In the genomic region with DNA sequence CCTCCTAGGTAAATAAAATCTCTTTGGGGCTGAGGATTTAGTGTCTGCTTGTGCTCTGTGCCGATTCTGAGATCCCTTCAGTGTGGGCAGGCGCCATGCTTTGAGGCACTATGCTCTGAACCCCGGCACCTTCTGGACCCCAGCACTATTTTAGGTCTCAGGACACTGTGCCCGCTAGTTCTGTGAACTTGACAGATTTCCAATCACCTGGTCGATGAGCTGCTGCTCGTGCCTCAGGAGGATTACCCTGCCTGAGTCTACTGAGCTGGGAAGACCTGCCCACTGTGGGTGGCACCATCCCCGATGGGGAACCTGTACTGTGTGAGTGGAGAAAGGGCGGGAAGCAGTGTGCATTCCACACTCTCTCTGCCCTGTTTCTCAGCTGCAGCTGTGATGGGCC, we compare ENCODE assay signal across 13 mouse cellular contexts. TPM values are rescaled to one million over a fixed set of nuclear protein-coding genes. Genes with fewer than 3 reads are reported as not detected.
DNase-seq lines count a peak whose midpoint lies in the region; ATAC-seq and TF ChIP-seq lines count a peak whose summit lies in the region.
"Had no signal": no experiment of that assay in that cellular context is flagged by ENCODE, and none has a peak within 500 bp of the region (broad histone marks: within the 10 kb centered on the region; RNA-seq: fewer than 3 reads in every experiment).

No protein-coding gene starts in this region.

- 81% methylated on average over 8 of the region's 8 CpGs for WGBS in kidney, embryonic 14.5 days
- WGBS in neural tube, embryonic 12.5 days: 84% methylated on average over 8 of the region's 8 CpGs
- WGBS in intestine, embryonic 16.5 days: 62% methylated on average over 8 of the region's 8 CpGs
- 65% methylated on average over 8 of the region's 8 CpGs for WGBS in stomach, postnatal 0 days

- no peak overlapping the region for H3K9ac ChIP-seq in kidney, embryonic 14.5 days (ENCODE audit: low read depth, low read length)
- H3K9ac ChIP-seq in neural tube, embryonic 12.5 days: 0 out of 2 replicates have a peak overlapping the region, but pooled peaks have one; percentile 33
- H3K9ac ChIP-seq in intestine, embryonic 16.5 days (ENCODE audit: low read depth, low read length): no peak overlapping the region
- H3K9ac ChIP-seq in stomach, postnatal 0 days (ENCODE audit: low read length): no peak overlapping the region

- DNase-seq in kidney, adult 8-10 months: no peak
- DNase-seq in neural tube, embryonic 10.5 days (ENCODE audit: extremely low spot score, low spot score): no peak
- peak; percentile 45 for DNase-seq in stomach, postnatal 0 days (ENCODE audit: low spot score)
- DNase-seq in frontal cortex, adult 2 months (ENCODE audit: extremely low spot score in 1 of 2, low spot score in 1 of 2): no peak
- DNase-seq in layer of hippocampus, adult 9-10 months (ENCODE audit: low spot score): no peak
- DNase-seq: adrenal gland, postnatal 14 days; kidney, postnatal 25 days; lung, adult 2 months; retina, postnatal 1 day had no signal

- peaks cover 4% of the 10 kb centered on the region; the same call in 1 of the 2 replicates for H3K36me3 ChIP-seq in kidney, embryonic 14.5 days (ENCODE audit: control insufficient read depth, insufficient read depth, low read length)
- no peaks in the 10 kb centered on the region for H3K36me3 ChIP-seq in neural tube, embryonic 12.5 days
- H3K36me3 ChIP-seq in intestine, embryonic 16.5 days (ENCODE audit: control insufficient read depth, insufficient read depth, low read length): no peaks in the 10 kb centered on the region
- H3K36me3 ChIP-seq in stomach, postnatal 0 days (ENCODE audit: control insufficient read depth, insufficient read depth, low read length): no peaks in the 10 kb centered on the region; the same call in 1 of the 2 replicates

- TF ChIP-seq CTCF in stomach, postnatal 0 days (IDR thresholded peaks at IDR 0.05; ENCODE audit: low read depth): no peak

- ATAC-seq in kidney, embryonic 14.5 days (ENCODE audit: low FRiP score, low TSS enrichment): no peak
- no peak for ATAC-seq in neural tube, embryonic 12.5 days (ENCODE audit: low FRiP score, low read depth)
- ATAC-seq in intestine, embryonic 16.5 days: no peak
- no peak for ATAC-seq in stomach, postnatal 0 days (ENCODE audit: low FRiP score, low TSS enrichment)

- H3K4me2 ChIP-seq in kidney, embryonic 14.5 days (replicated peaks; ENCODE audit: low read depth, low read length): no peak overlapping the region
- H3K4me2 ChIP-seq in neural tube, embryonic 12.5 days (replicated peaks): no peak overlapping the region
- no peak overlapping the region for H3K4me2 ChIP-seq in intestine, embryonic 16.5 days (ENCODE audit: low read depth, low read length)
- no peak overlapping the region for H3K4me2 ChIP-seq in stomach, postnatal 0 days (replicated peaks; ENCODE audit: low read depth)

- H3K4me1 ChIP-seq in kidney, embryonic 14.5 days (ENCODE audit: control insufficient read depth, insufficient read depth, low read length): peaks cover 12% of the 10 kb centered on the region
- peaks cover 17% of the 10 kb centered on the region for H3K4me1 ChIP-seq in neural tube, embryonic 12.5 days
- H3K4me1 ChIP-seq in intestine, embryonic 16.5 days (ENCODE audit: control insufficient read depth, insufficient read depth, low read length): peaks cover 31% of the 10 kb centered on the region
- H3K4me1 ChIP-seq in stomach, postnatal 0 days (replicated peaks; ENCODE audit: control insufficient read depth, insufficient read depth): peaks cover 7% of the 10 kb centered on the region

- no peak for TF ChIP-seq EP300 in stomach, postnatal 0 days (optimal IDR thresholded peaks at IDR 0.05)

- H3K27ac ChIP-seq in kidney, embryonic 14.5 days (ENCODE audit: low read depth, low read length): peak overlapping the region; percentile 99; the same call in 1 of the 2 replicates
- no peak overlapping the region for H3K27ac ChIP-seq in neural tube, embryonic 12.5 days
- peak overlapping the region; percentile 99 for H3K27ac ChIP-seq in intestine, embryonic 16.5 days (ENCODE audit: low read length)
- peak overlapping the region; percentile 88 for H3K27ac ChIP-seq in stomach, postnatal 0 days (replicated peaks)

- no peaks in the 10 kb centered on the region for H3K9me3 ChIP-seq in kidney, embryonic 14.5 days (ENCODE audit: control insufficient read depth, low read length)
- H3K9me3 ChIP-seq in neural tube, embryonic 12.5 days: no peaks in the 10 kb centered on the region
- no peaks in the 10 kb centered on the region for H3K9me3 ChIP-seq in intestine, embryonic 16.5 days (ENCODE audit: control insufficient read depth, low read length)
- H3K9me3 ChIP-seq in stomach, postnatal 0 days (ENCODE audit: control insufficient read depth, low read length): no peaks in the 10 kb centered on the region

- H3K27me3 ChIP-seq in kidney, embryonic 14.5 days (ENCODE audit: control insufficient read depth, insufficient read depth, low read length): no peaks in the 10 kb centered on the region
- H3K27me3 ChIP-seq in neural tube, embryonic 12.5 days (replicated peaks): no peaks in the 10 kb centered on the region
- H3K27me3 ChIP-seq in intestine, embryonic 16.5 days (replicated peaks; ENCODE audit: control insufficient read depth, insufficient read depth, low read length): no peaks in the 10 kb centered on the region
- H3K27me3 ChIP-seq in stomach, postnatal 0 days (ENCODE audit: control insufficient read depth, insufficient read depth, low read length): no peaks in the 10 kb centered on the region

- no peak overlapping the region for H3K4me3 ChIP-seq in kidney, embryonic 14.5 days (ENCODE audit: low read length)
- H3K4me3 ChIP-seq in neural tube, embryonic 12.5 days: no peak overlapping the region
- H3K4me3 ChIP-seq in intestine, embryonic 16.5 days (ENCODE audit: low read length): no peak overlapping the region
- H3K4me3 ChIP-seq in stomach, postnatal 0 days (ENCODE audit: low read depth, low read length): no peak overlapping the region

RNA-seq across cellular contexts. Expression of a gene that starts 2.0 kb away (rescaled TPM):
- 33.9 and 44.8 TPM in 2 replicates for polyA plus RNA-seq in kidney, embryonic 14.5 days (2014; fragmentation: Nextera tagmentation; extraction: Ambion mirVana)
- 55.6 and 57.5 TPM in 2 replicates for polyA plus RNA-seq in neural tube, embryonic 12.5 days (2016; fragmentation: Nextera tagmentation; extraction: Ambion mirVana)
- 56.3 and 57.4 TPM in 2 replicates for polyA plus RNA-seq in intestine, embryonic 16.5 days (2015; fragmentation: Nextera tagmentation; extraction: Ambion mirVana)
- 35.6 and 39.3 TPM in 2 replicates for polyA plus RNA-seq in stomach, postnatal 0 days (2015; fragmentation: Nextera tagmentation; extraction: Ambion mirVana)
- polyA plus RNA-seq in frontal cortex, adult 2 months (2012; rRNA removed): 69.5 and 70.8 TPM in 2 replicates

RNA-seq across cellular contexts. Expression of a gene that starts 19.7 kb away (rescaled TPM):
- polyA plus RNA-seq in kidney, embryonic 14.5 days (2014; fragmentation: Nextera tagmentation; extraction: Ambion mirVana): 0.53 and 1.6 TPM in 2 replicates
- polyA plus RNA-seq in neural tube, embryonic 12.5 days (2016; fragmentation: Nextera tagmentation; extraction: Ambion mirVana): not detected in 2 replicates
- polyA plus RNA-seq in intestine, embryonic 16.5 days (2015; fragmentation: Nextera tagmentation; extraction: Ambion mirVana): 1,298 and 1,309 TPM in 2 replicates
- 39.4 and 39.5 TPM in 2 replicates for polyA plus RNA-seq in stomach, postnatal 0 days (2015; fragmentation: Nextera tagmentation; extraction: Ambion mirVana)
- polyA plus RNA-seq in frontal cortex, adult 2 months (2012; rRNA removed): 0.74 and 2.0 TPM in 2 replicates
- polyA plus RNA-seq: forebrain, embryonic 11.5 days had no signal

RNA-seq across cellular contexts. Expression of a gene that starts 24.5 kb away (rescaled TPM):
- 0.19 and 0.59 TPM in 2 replicates for polyA plus RNA-seq in kidney, embryonic 14.5 days (2014; fragmentation: Nextera tagmentation; extraction: Ambion mirVana)
- polyA plus RNA-seq in neural tube, embryonic 12.5 days (2016; fragmentation: Nextera tagmentation; extraction: Ambion mirVana): 0.28 and 0.32 TPM in 2 replicates
- 0.21 and 0.55 TPM in 2 replicates for polyA plus RNA-seq in intestine, embryonic 16.5 days (2015; fragmentation: Nextera tagmentation; extraction: Ambion mirVana)
- 0.27 and 0.28 TPM in 2 replicates for polyA plus RNA-seq in stomach, postnatal 0 days (2015; fragmentation: Nextera tagmentation; extraction: Ambion mirVana)
- 0.24 TPM in 1 of 2 replicates, not detected in the other for polyA plus RNA-seq in frontal cortex, adult 2 months (2012; rRNA removed)

RNA-seq across cellular contexts. Expression of a gene that starts 24.6 kb away (rescaled TPM):
- polyA plus RNA-seq in kidney, embryonic 14.5 days (2014; fragmentation: Nextera tagmentation; extraction: Ambion mirVana): 32.7 and 38.5 TPM in 2 replicates
- polyA plus RNA-seq in neural tube, embryonic 12.5 days (2016; fragmentation: Nextera tagmentation; extraction: Ambion mirVana): 9.6 and 10.0 TPM in 2 replicates
- 21.5 and 23.3 TPM in 2 replicates for polyA plus RNA-seq in intestine, embryonic 16.5 days (2015; fragmentation: Nextera tagmentation; extraction: Ambion mirVana)
- polyA plus RNA-seq in stomach, postnatal 0 days (2015; fragmentation: Nextera tagmentation; extraction: Ambion mirVana): 22.7 and 27.4 TPM in 2 replicates
- 27.2 and 29.0 TPM in 2 replicates for polyA plus RNA-seq in frontal cortex, adult 2 months (2012; rRNA removed)

RNA-seq across cellular contexts. Expression of a gene that starts 32.6 kb away (rescaled TPM):
- polyA plus RNA-seq in kidney, embryonic 14.5 days (2014; fragmentation: Nextera tagmentation; extraction: Ambion mirVana): 28.4 and 37.9 TPM in 2 replicates
- polyA plus RNA-seq in neural tube, embryonic 12.5 days (2016; fragmentation: Nextera tagmentation; extraction: Ambion mirVana): 14.9 and 17.6 TPM in 2 replicates
- polyA plus RNA-seq in intestine, embryonic 16.5 days (2015; fragmentation: Nextera tagmentation; extraction: Ambion mirVana): 34.5 and 36.1 TPM in 2 replicates
- 37.7 and 45.4 TPM in 2 replicates for polyA plus RNA-seq in stomach, postnatal 0 days (2015; fragmentation: Nextera tagmentation; extraction: Ambion mirVana)
- 18.5 and 20.1 TPM in 2 replicates for polyA plus RNA-seq in frontal cortex, adult 2 months (2012; rRNA removed)

Comparison
In these comparisons a context has a peak if more than half of its experiments do, and no peak if none do; other contexts are left out.
1. RNA of a gene that starts 19.7 kb away (polyA plus RNA-seq): 1,298 to 1,309 TPM in intestine, embryonic 16.5 days; 39.4 to 39.5 TPM in stomach, postnatal 0 days, 0.74 to 2.0 TPM in frontal cortex, adult 2 months, 0.53 to 1.6 TPM in kidney, embryonic 14.5 days and not detected in neural tube, embryonic 12.5 days; every median in the first group is over 10 times any median in the second.